Mouse (Mus musculus) adrenal gland, adult 18-20 months (tissue): ENCODE data around the gene Scn2b. TPM values are rescaled to one million over a fixed set of nuclear protein-coding genes. Genes with fewer than 3 reads are reported as not detected.

Source experiments
- DNase-seq, 2 experiments: peaks; one replicate each; pipeline ENCODE4 v3.0.0; 2021 to 2022; ENCODE audit warnings: low spot score in 2 of 2
- long read RNA-seq, 2 experiments: library from polyadenylated mRNA; stranded (forward); transcript quantifications; one replicate each; pipeline ENCODE4 v2.0.0; 2021
- total RNA-seq, 2 experiments: library from RNA; stranded (reverse); gene quantifications; 1 replicate in 1 of 2; 2 replicates in 1 of 2; pipeline ENCODE4 v1.2.3; 2021

Scn2b gene
- 10 to 100 TPM; 11.1 to 11.2 TPM for total RNA-seq
- long read RNA-seq, experiment 1, partial matches to known transcripts, result 1 of 1 reads
- long read RNA-seq, experiment 1, other reads (novel, unspliced or antisense), result 0 of 1 reads
- long read RNA-seq, experiment 2, partial matches to known transcripts, result 1 of 2 reads
- long read RNA-seq, experiment 2, other reads (novel, unspliced or antisense), result 1 of 2 reads

GRCm38 (mm10) chr9:45117741-45118431 is at the start of gene Scn2b:
Scn2b (plus strand) TSS chr9:45117782.
- no peak for DNase-seq

GRCm38 (mm10) chr9:45071800-45072199 is 45.8 kb upstream of the Scn2b start:
- no peak for DNase-seq

GRCm38 (mm10) chr9:45077859-45078258 is 39.7 kb upstream of the Scn2b start:
- DNase-seq, result no peak

- DNase-seq, result no peak
Measured at GRCm38 (mm10) chr9:45079011-45079410, 38.6 kb upstream of the Scn2b start, which contains the start of gene Jaml. Jaml (plus strand) TSS chr9:45079183.

- no peak for DNase-seq
Measured at GRCm38 (mm10) chr9:45083132-45083531, 34.5 kb upstream of the Scn2b start.

- no peak for DNase-seq
Measured at GRCm38 (mm10) chr9:45084556-45084955, 33.0 kb upstream of the Scn2b start.

- DNase-seq, result no peak
Measured at GRCm38 (mm10) chr9:45085741-45086690, 31.6 kb upstream of the Scn2b start.

GRCm38 (mm10) chr9:45088040-45088439 is 29.5 kb upstream of the Scn2b start:
- no peak for DNase-seq

GRCm38 (mm10) chr9:45090811-45091210 is 26.8 kb upstream of the Scn2b start:
- no peak for DNase-seq

- no peak for DNase-seq
Measured at GRCm38 (mm10) chr9:45092641-45093040, 24.9 kb upstream of the Scn2b start.

- no peak for DNase-seq
Measured at GRCm38 (mm10) chr9:45095149-45095937, 22.2 kb upstream of the Scn2b start.

- DNase-seq, result no peak
Measured at GRCm38 (mm10) chr9:45097877-45098276, 19.7 kb upstream of the Scn2b start.

- no peak for DNase-seq
Measured at GRCm38 (mm10) chr9:45098426-45098825, 19.2 kb upstream of the Scn2b start.

- no peak for DNase-seq
Measured at GRCm38 (mm10) chr9:45102528-45102927, 15.1 kb upstream of the Scn2b start.

- no peak for DNase-seq
Measured at GRCm38 (mm10) chr9:45103211-45103979, 14.2 kb upstream of the Scn2b start.

GRCm38 (mm10) chr9:45105596-45106374 is 11.8 kb upstream of the Scn2b start:
- DNase-seq, result no peak

- peak in 1 of 2 experiments; percentile 17 for DNase-seq
Measured at GRCm38 (mm10) chr9:45115706-45116105, 1.9 kb upstream of the Scn2b start.

GRCm38 (mm10) chr9:45116819-45117218 is 763 bp upstream of the Scn2b start:
- DNase-seq, result no peak

GRCm38 (mm10) chr9:45118552-45118951 is 970 bp downstream of the Scn2b start:
- DNase-seq, result no peak
